Mouse (Mus musculus) C2C12 (cell line): Measurements from ENCODE around the gene Selenoh. TPM values are rescaled to one million over a fixed set of nuclear protein-coding genes. Genes with fewer than 3 reads are reported as not detected.
A peak's percentile ranks its signal among the peaks of the same experiment; 100 is the strongest.
"Not testable (repeated sequence)": the region's sequence is repeated elsewhere in the genome, so short reads cannot be mapped to it uniquely, and the experiment has no call there.

Experiments
- H3K27me3 ChIP-seq: one replicate; pipeline ENCODE4 v1.6.1; 2011; ENCODE audit not compliant: control insufficient read depth, insufficient read depth, insufficient read length
- H3K36me3 ChIP-seq: one replicate; pipeline ENCODE4 v1.6.1; 2011; ENCODE audit not compliant: control insufficient read depth, insufficient read depth
- H3K4me3 ChIP-seq: one replicate; pipeline ENCODE4 v1.5.1; 2011; ENCODE audit warnings: mild to moderate bottlenecking, control low read depth; ENCODE audit not compliant: poor library complexity, insufficient read depth, severe bottlenecking
- H3K79me2 ChIP-seq: one replicate; pipeline ENCODE4 v1.6.1; 2011; ENCODE audit not compliant: control insufficient read depth, insufficient read depth
- H3K79me3 ChIP-seq: one replicate; pipeline ENCODE4 v1.6.1; 2011; ENCODE audit warnings: low read depth, control low read depth
- H3ac ChIP-seq: one replicate; pipeline ENCODE3; 2011; ENCODE audit warnings: low read depth; ENCODE audit not compliant: control insufficient read depth, insufficient read length
- CEBPB ChIP-seq: IDR thresholded peaks from one replicate; pipeline ENCODE4 v1.6.1; 2011; ENCODE audit warnings: low read depth, mild to moderate bottlenecking, control low read depth, moderate library complexity
- CTCF ChIP-seq: IDR thresholded peaks from one replicate; pipeline ENCODE4 v1.5.1; 2011; ENCODE audit not compliant: control insufficient read depth, insufficient read depth, insufficient read length
- FOSL1 ChIP-seq: IDR thresholded peaks from one replicate; pipeline ENCODE4 v1.8.0; 2011; ENCODE audit warnings: mild to moderate bottlenecking, low read length; ENCODE audit not compliant: poor library complexity, insufficient read depth, severe bottlenecking
- MAX ChIP-seq: IDR thresholded peaks from one replicate; pipeline ENCODE4 v1.6.1; 2011; ENCODE audit warnings: mild to moderate bottlenecking, control low read depth
- MYOD1 ChIP-seq: IDR thresholded peaks from one replicate; pipeline ENCODE4 v1.6.1; 2011; ENCODE audit warnings: low read depth; ENCODE audit not compliant: control insufficient read depth, insufficient read length
- MYOG ChIP-seq: IDR thresholded peaks from one replicate; pipeline ENCODE4 v1.6.1; 2011; ENCODE audit not compliant: control insufficient read depth, insufficient read length; ENCODE audit errors: extremely low read depth
- USF1 ChIP-seq: IDR thresholded peaks from one replicate; pipeline ENCODE4 v1.6.1; 2011; ENCODE audit warnings: low read depth, mild to moderate bottlenecking, control low read depth, moderate library complexity
- polyA plus RNA-seq: library from polyadenylated mRNA; unstranded; fragments of >200 nt; fragmentation: generic; extraction: Trizol; gene quantifications from one replicate; pipeline ENCODE4 v1.2.1, GENCODE M21; 2012; ENCODE audit warnings: missing spikeins

The Selenoh gene
- polyA plus RNA-seq, 1 experiment, result 355 TPM

DNA sequence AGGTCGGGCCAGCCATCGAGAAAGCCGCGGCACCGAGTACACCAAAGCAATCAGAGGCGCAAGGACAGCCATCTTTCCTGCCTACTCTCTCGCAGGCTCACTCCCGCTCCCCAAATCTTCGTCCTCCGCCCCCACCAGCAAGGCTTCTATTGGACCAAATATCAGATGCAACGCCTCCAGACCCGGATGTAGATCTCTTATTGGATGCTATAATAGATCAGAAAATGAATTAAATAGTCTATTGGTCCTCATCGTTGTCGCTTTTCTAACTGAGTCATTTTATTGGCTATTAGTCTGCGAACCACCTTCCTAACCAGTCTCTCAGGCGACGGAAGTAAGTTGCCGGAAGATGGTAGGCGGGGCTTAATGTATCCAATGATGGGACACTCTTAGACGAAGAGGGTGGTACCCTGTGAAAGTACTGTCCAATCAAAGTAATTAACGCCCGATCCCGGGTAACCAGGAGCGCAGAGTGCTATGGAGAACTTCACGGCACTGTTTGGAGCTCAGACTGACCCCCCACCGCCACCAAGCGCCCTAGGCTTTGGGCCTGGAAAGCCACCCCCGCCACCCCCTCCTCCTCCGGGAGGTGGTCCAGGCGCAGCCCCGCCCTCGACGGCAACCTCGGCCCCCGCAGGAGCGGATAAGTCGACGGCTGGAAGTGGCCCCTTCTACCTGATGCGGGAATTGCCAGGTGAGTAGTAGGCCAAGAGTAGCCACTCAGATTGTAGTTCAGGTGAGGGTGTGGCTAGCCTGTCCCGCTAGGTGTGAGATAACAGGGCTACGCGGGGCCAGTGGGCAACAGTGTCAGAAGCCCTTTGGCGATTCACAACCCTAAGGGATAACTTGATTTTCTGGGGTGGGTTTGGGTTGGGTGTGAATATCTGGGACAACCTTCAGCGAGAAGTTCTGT lies 7.7 kb upstream of the Selenoh start, which contains the start of the genes Gm28635 and Med19:
Gene Gm28635 (minus strand): TSS at position 74 of the 913 bp plus-strand sequence.
Gene Med19 (plus strand): TSS at position 435 of the 913 bp plus-strand sequence.
- Histone ChIP-seq H3K79me2 (peaks cover 47% of the 10 kb centered on the region), H3K27me3 (no peaks in the 10 kb centered on the region), H3ac (peak within 1 kb of the TSS; percentile 79), H3K4me3 (peak within 1 kb of the TSS; percentile 98), H3K36me3 (peaks cover 28% of the 10 kb centered on the region), H3K79me3 (peaks cover 25% of the 10 kb centered on the region)
- TF ChIP-seq MAX, result no peak
- no peak for TF ChIP-seq USF1
- TF ChIP-seq MYOD1, result no peak
- no peak for TF ChIP-seq CEBPB
- TF ChIP-seq MYOG, result no peak
- no peak for TF ChIP-seq CTCF
- TF ChIP-seq FOSL1, result no peak

DNA sequence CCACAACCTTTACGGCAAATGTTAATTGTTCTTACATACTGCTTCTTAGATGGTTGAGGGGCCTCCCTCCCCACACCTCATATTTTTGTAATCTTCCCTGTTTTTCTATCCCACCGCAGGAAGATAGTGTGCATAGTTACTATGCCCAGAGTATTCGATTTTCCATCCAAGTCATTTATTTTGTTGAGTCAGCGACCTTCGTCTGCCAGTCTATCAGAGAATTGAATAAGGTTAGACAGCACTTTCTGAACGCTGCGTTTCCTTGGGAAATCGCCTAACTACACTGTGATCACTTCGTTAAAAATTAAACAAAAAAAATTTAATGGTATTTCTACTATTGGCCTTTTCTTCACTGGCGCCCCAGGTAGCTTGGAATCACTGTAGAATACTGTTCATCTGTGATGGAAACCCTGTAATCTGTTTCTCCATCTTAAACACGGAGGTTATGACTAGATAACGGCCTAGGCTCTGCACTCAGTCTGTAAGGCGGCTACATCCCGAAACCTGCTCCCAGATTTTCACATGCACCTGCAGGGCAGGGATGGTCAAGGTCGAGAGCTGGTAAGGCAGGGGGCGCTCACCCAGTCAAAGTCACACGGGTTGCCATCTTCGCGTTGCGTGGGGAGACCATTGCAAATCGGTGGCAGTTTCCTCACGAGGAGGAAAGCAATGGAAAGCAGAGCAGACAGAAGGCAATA lies 6.8 kb upstream of the Selenoh start:
- Histone ChIP-seq H3ac (peak overlapping the region; percentile 76), H3K4me3 (peak overlapping the region; percentile 98), H3K79me2 (peaks cover 47% of the 10 kb centered on the region), H3K79me3 (peaks cover 25% of the 10 kb centered on the region), H3K36me3 (peaks cover 34% of the 10 kb centered on the region), H3K27me3 (no peaks in the 10 kb centered on the region)
- peak; percentile 28 for TF ChIP-seq CTCF
- TF ChIP-seq CEBPB, result no peak

DNA sequence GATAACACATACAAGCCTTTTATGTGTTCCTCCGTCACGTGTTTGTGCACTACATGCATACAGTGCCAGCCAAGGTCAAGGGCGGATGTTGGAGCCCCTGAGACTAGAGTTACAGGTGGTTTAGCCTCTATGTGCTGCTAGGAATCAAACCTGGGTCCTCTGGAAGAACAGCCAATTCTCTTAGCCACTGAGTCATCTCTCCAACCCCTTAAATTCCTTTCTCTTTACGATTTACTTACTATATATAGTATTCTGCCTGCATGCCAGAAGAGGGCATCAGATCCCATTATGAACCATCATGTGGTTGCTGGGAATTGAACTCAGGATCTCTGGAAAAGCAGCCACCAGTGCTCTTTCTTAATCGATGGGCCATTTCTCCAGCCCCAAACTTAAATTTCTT lies 965 bp upstream of the Selenoh start:
- peaks cover 36% of the 10 kb centered on the region for H3K79me2 ChIP-seq
- peaks cover 56% of the 10 kb centered on the region for H3K36me3 ChIP-seq
- H3K79me3 ChIP-seq, result peaks cover 19% of the 10 kb centered on the region
- H3K27me3 ChIP-seq, H3K4me3 ChIP-seq, H3ac ChIP-seq: not testable (repeated sequence)

DNA sequence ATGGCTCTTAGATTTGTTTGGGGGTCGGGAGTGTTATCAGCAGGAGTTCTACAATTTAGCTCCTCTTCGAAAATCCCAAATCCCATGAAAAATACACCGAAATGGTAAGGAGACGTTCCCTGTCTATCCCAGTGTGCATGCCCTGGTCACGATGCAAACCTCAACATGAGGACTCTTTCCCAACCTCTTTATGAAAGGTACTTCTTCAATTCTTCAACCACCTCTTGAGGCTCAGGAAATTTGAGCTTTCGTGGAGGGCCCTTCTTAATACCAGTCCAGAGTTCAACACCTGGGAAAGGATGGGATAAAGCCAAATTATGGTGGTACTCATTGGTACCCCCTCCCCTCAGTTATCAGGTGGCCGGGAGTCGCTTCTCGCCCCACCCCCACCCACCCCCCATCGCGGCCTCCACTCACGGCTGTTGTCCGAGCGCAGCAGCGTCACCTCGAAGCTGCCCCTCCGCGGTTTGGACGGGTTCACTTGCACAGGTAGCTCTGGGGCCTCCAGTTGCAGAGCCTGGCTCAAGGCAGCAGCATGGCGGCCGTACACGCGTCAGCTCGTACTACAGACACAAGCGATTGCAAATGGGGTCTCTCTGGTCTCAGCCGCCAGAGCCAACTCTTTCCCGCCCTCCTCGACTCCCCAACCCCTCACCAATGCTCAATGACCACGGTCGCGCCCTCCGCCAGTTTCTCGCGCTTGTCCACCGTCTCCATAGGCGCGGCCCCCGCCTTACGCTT lies 572 bp downstream of the Selenoh start:
- Histone ChIP-seq H3K79me2 (peaks cover 32% of the 10 kb centered on the region), H3K4me3 (peak overlapping the region; percentile 99), H3K36me3 (peaks cover 47% of the 10 kb centered on the region), H3ac (peak overlapping the region; percentile 81), H3K27me3 (no peaks in the 10 kb centered on the region), H3K79me3 (peaks cover 19% of the 10 kb centered on the region)
- no peak for TF ChIP-seq USF1
- no peak for TF ChIP-seq MYOG
- peak; percentile 8 for TF ChIP-seq MAX

- peaks cover 21% of the 10 kb centered on the region for H3K36me3 ChIP-seq
- TF ChIP-seq MYOD1 (no peak), FOSL1 (no peak), MYOG (no peak), CTCF (no peak), MAX (no peak), USF1 (no peak), CEBPB (no peak)
- no peak overlapping the region for H3K4me3 ChIP-seq
- no peaks in the 10 kb centered on the region for H3K27me3 ChIP-seq
- peaks cover 29% of the 10 kb centered on the region for H3K79me2 ChIP-seq
- H3ac ChIP-seq, result no peak overlapping the region
- peaks cover 19% of the 10 kb centered on the region for H3K79me3 ChIP-seq
Measured at GRCm38 (mm10) chr2:84666081-84666480, 4.5 kb downstream of the Selenoh start.
